Mouse (Mus musculus): ENCODE measurements at regions not wholly inside any gene's neighbourhood (a gene's known extent, or its start where the extent isn't known, plus 50 kb on each side); places are given as distances from the start of the nearest gene placed in this dataset.

GRCm38 (mm10) chr12:17631161-17631560 is 59.5 kb upstream of the Hpcal1 start:
- Histone ChIP-seq H3K27ac (ENCODE audit: low read depth, low read length) (no peak overlapping the region), H3K36me3 (ENCODE audit: control insufficient read depth, insufficient read depth, low read length) (no peaks in the 10 kb centered on the region), H3K9ac (ENCODE audit: low read depth, low read length) (no peak overlapping the region), H3K4me3 (ENCODE audit: low read depth, low read length) (no peak overlapping the region), H3K4me2 (no peak overlapping the region), H3K27me3 (replicated peaks; ENCODE audit: control insufficient read depth, insufficient read depth, low read length) (no peaks in the 10 kb centered on the region), H3K9me3 (ENCODE audit: control insufficient read depth, low read length) (no peaks in the 10 kb centered on the region), H3K4me1 (replicated peaks; ENCODE audit: control insufficient read depth, insufficient read depth, low read length) (no peaks in the 10 kb centered on the region)
- DNase-seq (ENCODE audit: low spot score) (no peak), ATAC-seq (replicated peaks; ENCODE audit: low FRiP score) (no peak)
- 79% methylated on average over 2 of the region's 2 CpGs for WGBS

- no peak overlapping the region for H3K4me3 ChIP-seq (ENCODE audit: low read depth, low read length)
- WGBS = 76% methylated on average over 8 of the region's 8 CpGs
- no peak overlapping the region for H3K4me2 ChIP-seq
- no peaks in the 10 kb centered on the region for H3K27me3 ChIP-seq (replicated peaks; ENCODE audit: control insufficient read depth, insufficient read depth, low read length)
- no peaks in the 10 kb centered on the region for H3K4me1 ChIP-seq (replicated peaks; ENCODE audit: control insufficient read depth, insufficient read depth, low read length)
- H3K9ac ChIP-seq (ENCODE audit: low read depth, low read length) = no peak overlapping the region
- ATAC-seq (replicated peaks; ENCODE audit: low FRiP score) = no peak
- no peak overlapping the region for H3K27ac ChIP-seq (ENCODE audit: low read depth, low read length)
- H3K36me3 ChIP-seq (ENCODE audit: control insufficient read depth, insufficient read depth, low read length) = no peaks in the 10 kb centered on the region
- no peak for DNase-seq (ENCODE audit: low spot score)
- H3K9me3 ChIP-seq (ENCODE audit: control insufficient read depth, low read length) = no peaks in the 10 kb centered on the region
Observed at GRCm38 (mm10) chr12:17636146-17636545, 54.5 kb upstream of the Hpcal1 start.

- no peak overlapping the region for H3K4me2 ChIP-seq
- no peaks in the 10 kb centered on the region for H3K36me3 ChIP-seq (ENCODE audit: control insufficient read depth, insufficient read depth, low read length)
- DNase-seq (ENCODE audit: low spot score) (no peak), ATAC-seq (replicated peaks; ENCODE audit: low FRiP score) (no peak)
- no peak overlapping the region for H3K4me3 ChIP-seq (ENCODE audit: low read depth, low read length)
- no peak overlapping the region for H3K9ac ChIP-seq (ENCODE audit: low read depth, low read length)
- H3K27ac ChIP-seq (ENCODE audit: low read depth, low read length) = no peak overlapping the region
- no peaks in the 10 kb centered on the region for H3K9me3 ChIP-seq (ENCODE audit: control insufficient read depth, low read length)
- WGBS = 78% methylated on average over 6 of the region's 6 CpGs
- H3K4me1 ChIP-seq (replicated peaks; ENCODE audit: control insufficient read depth, insufficient read depth, low read length) = no peaks in the 10 kb centered on the region
- H3K27me3 ChIP-seq (replicated peaks; ENCODE audit: control insufficient read depth, insufficient read depth, low read length) = no peaks in the 10 kb centered on the region
Observed at GRCm38 (mm10) chr12:17636590-17636989, 54.1 kb upstream of the Hpcal1 start.
